Mouse (Mus musculus): ENCODE data around the gene Gtf2a1l. TPM values are rescaled to one million over a fixed set of nuclear protein-coding genes. Genes with fewer than 3 reads are reported as not detected.

The Gtf2a1l gene
- polyA plus RNA-seq, 1 experiment from 2014 or later: 0.39 TPM

- Histone ChIP-seq H3K27ac (no peak overlapping the region), H3K36me3 (peaks cover 8% of the 10 kb centered on the region), H3K9me3 (no peaks in the 10 kb centered on the region), H3K4me1 (no peaks in the 10 kb centered on the region), H3K27me3 (0 out of 2 replicates have a peak, but pooled peaks cover 4% of the 10 kb centered on the region), H3K9ac (no peak overlapping the region), H3K4me3 (no peak overlapping the region), H3K4me2 (no peak overlapping the region)
- 81% methylated on average over 4 of the region's 4 CpGs for WGBS
- no peak for ATAC-seq (ENCODE audit: insufficient number of reproducible peaks, insufficient read depth, low FRiP score, low TSS enrichment, low read depth)
Observed at GRCm38 (mm10) chr17:88653375-88653769, 15.1 kb upstream of the Gtf2a1l start.

GRCm38 (mm10) chr17:88658510-88658909 lies 9.9 kb upstream of the Gtf2a1l start:
- no peaks in the 10 kb centered on the region for H3K36me3 ChIP-seq
- H3K27me3 ChIP-seq: no peaks in the 10 kb centered on the region
- no peaks in the 10 kb centered on the region for H3K4me1 ChIP-seq
- no peak overlapping the region for H3K9ac ChIP-seq
- H3K4me2 ChIP-seq: no peak overlapping the region
- H3K9me3 ChIP-seq: no peaks in the 10 kb centered on the region
- H3K4me3 ChIP-seq: no peak overlapping the region
- H3K27ac ChIP-seq: no peak overlapping the region
- no peak for ATAC-seq (ENCODE audit: insufficient number of reproducible peaks, insufficient read depth, low FRiP score, low TSS enrichment, low read depth)
- WGBS: 80% methylated on average over 6 of the region's 6 CpGs

- 77% methylated on average over 2 of the region's 2 CpGs for WGBS
- no peak overlapping the region for H3K4me3 ChIP-seq
- no peak overlapping the region for H3K27ac ChIP-seq
- no peak overlapping the region for H3K4me2 ChIP-seq
- no peaks in the 10 kb centered on the region for H3K36me3 ChIP-seq
- H3K4me1 ChIP-seq: peaks cover 17% of the 10 kb centered on the region
- ATAC-seq (ENCODE audit: insufficient number of reproducible peaks, insufficient read depth, low FRiP score, low TSS enrichment, low read depth): no peak
- no peak overlapping the region for H3K9ac ChIP-seq
- H3K27me3 ChIP-seq: no peaks in the 10 kb centered on the region; the same call in 1 of the 2 replicates
- no peaks in the 10 kb centered on the region for H3K9me3 ChIP-seq
Observed at GRCm38 (mm10) chr17:88666076-88666475, 2.4 kb upstream of the Gtf2a1l start.

- H3K27ac ChIP-seq: no peak overlapping the region; the same call in 1 of the 2 replicates
- WGBS: 16% methylated on average over 2 of the region's 2 CpGs
- no peak for ATAC-seq (ENCODE audit: insufficient number of reproducible peaks, insufficient read depth, low FRiP score, low TSS enrichment, low read depth)
Observed at GRCm38 (mm10) chr17:88669921-88670320, 1.5 kb downstream of the Gtf2a1l start.

GRCm38 (mm10) chr17:88670800-88671199 lies 2.3 kb downstream of the Gtf2a1l start:
- Histone ChIP-seq H3K27ac (no peak overlapping the region), H3K9ac (no peak overlapping the region), H3K4me2 (no peak overlapping the region), H3K36me3 (no peaks in the 10 kb centered on the region), H3K9me3 (no peaks in the 10 kb centered on the region), H3K4me1 (peaks cover 17% of the 10 kb centered on the region), H3K4me3 (no peak overlapping the region), H3K27me3 (no peaks in the 10 kb centered on the region; the same call in 1 of the 2 replicates)
- ATAC-seq (ENCODE audit: insufficient number of reproducible peaks, insufficient read depth, low FRiP score, low TSS enrichment, low read depth): no peak
- 13% methylated on average over 4 of the region's 4 CpGs for WGBS

More at GRCm38 (mm10) chr17:88669921-88670320, 1.5 kb downstream of the Gtf2a1l start:
- Histone ChIP-seq H3K9me3 (no peaks in the 10 kb centered on the region), H3K9ac (no peak overlapping the region), H3K4me3 (no peak overlapping the region), H3K36me3 (no peaks in the 10 kb centered on the region), H3K27me3 (no peaks in the 10 kb centered on the region; the same call in 1 of the 2 replicates), H3K4me2 (no peak overlapping the region), H3K4me1 (peaks cover 17% of the 10 kb centered on the region)

- no peak overlapping the region for H3K27ac ChIP-seq
- ATAC-seq (ENCODE audit: insufficient number of reproducible peaks, insufficient read depth, low FRiP score, low TSS enrichment, low read depth): no peak
- no peaks in the 10 kb centered on the region for H3K9me3 ChIP-seq
- no peak overlapping the region for H3K4me3 ChIP-seq
- H3K4me2 ChIP-seq: no peak overlapping the region
- 90% methylated on average over 23 of the region's 23 CpGs for WGBS
- H3K36me3 ChIP-seq: no peaks in the 10 kb centered on the region
- no peak overlapping the region for H3K9ac ChIP-seq
- H3K4me1 ChIP-seq: peaks cover 3% of the 10 kb centered on the region
- H3K27me3 ChIP-seq: no peaks in the 10 kb centered on the region
Observed at GRCm38 (mm10) chr17:88675310-88676309, 7.2 kb downstream of the Gtf2a1l start.

GRCm38 (mm10) chr17:88688226-88688625 lies 19.8 kb downstream of the Gtf2a1l start:
- 57% methylated on average over 11 of the region's 11 CpGs for WGBS
- no peaks in the 10 kb centered on the region for H3K9me3 ChIP-seq
- H3K27ac ChIP-seq: no peak overlapping the region
- no peaks in the 10 kb centered on the region for H3K4me1 ChIP-seq
- H3K27me3 ChIP-seq: no peaks in the 10 kb centered on the region
- no peak overlapping the region for H3K4me3 ChIP-seq
- H3K9ac ChIP-seq: no peak overlapping the region
- no peak overlapping the region for H3K4me2 ChIP-seq
- no peaks in the 10 kb centered on the region for H3K36me3 ChIP-seq
- no peak for ATAC-seq (ENCODE audit: insufficient number of reproducible peaks, insufficient read depth, low FRiP score, low TSS enrichment, low read depth)

GRCm38 (mm10) chr17:88696656-88697333 lies 28.3 kb downstream of the Gtf2a1l start:
- H3K4me1 ChIP-seq: peaks cover 10% of the 10 kb centered on the region; the same call in 1 of the 2 replicates
- peak overlapping the region; percentile 37 for H3K4me2 ChIP-seq
- 33% methylated on average over 9 of the region's 9 CpGs for WGBS
- H3K27me3 ChIP-seq: 0 out of 2 replicates have a peak, but pooled peaks cover 5% of the 10 kb centered on the region
- no peak overlapping the region for H3K4me3 ChIP-seq
- H3K27ac ChIP-seq: peak overlapping the region; percentile 55; the same call in 1 of the 2 replicates
- H3K36me3 ChIP-seq: no peaks in the 10 kb centered on the region
- no peak overlapping the region for H3K9ac ChIP-seq
- peak; percentile 43; the same call in 1 of the 2 replicates for ATAC-seq (ENCODE audit: insufficient number of reproducible peaks, insufficient read depth, low FRiP score, low TSS enrichment, low read depth)
- no peaks in the 10 kb centered on the region for H3K9me3 ChIP-seq

GRCm38 (mm10) chr17:88700901-88701300 lies 32.4 kb downstream of the Gtf2a1l start:
- no peak for ATAC-seq (ENCODE audit: insufficient number of reproducible peaks, insufficient read depth, low FRiP score, low TSS enrichment, low read depth)
- no peak overlapping the region for H3K4me3 ChIP-seq
- peaks cover 10% of the 10 kb centered on the region; the same call in 1 of the 2 replicates for H3K4me1 ChIP-seq
- no peak overlapping the region for H3K4me2 ChIP-seq
- H3K27ac ChIP-seq: no peak overlapping the region
- no peaks in the 10 kb centered on the region for H3K36me3 ChIP-seq
- H3K9ac ChIP-seq: no peak overlapping the region
- no peaks in the 10 kb centered on the region for H3K9me3 ChIP-seq
- H3K27me3 ChIP-seq: no peaks in the 10 kb centered on the region

- Histone ChIP-seq H3K27me3 (no peaks in the 10 kb centered on the region), H3K4me2 (no peak overlapping the region), H3K4me3 (no peak overlapping the region), H3K4me1 (peaks cover under 1% of the 10 kb centered on the region; the same call in 1 of the 2 replicates), H3K27ac (no peak overlapping the region), H3K9ac (no peak overlapping the region), H3K9me3 (no peaks in the 10 kb centered on the region), H3K36me3 (no peaks in the 10 kb centered on the region)
- WGBS: 27% methylated on average over 6 of the region's 6 CpGs
- ATAC-seq (ENCODE audit: insufficient number of reproducible peaks, insufficient read depth, low FRiP score, low TSS enrichment, low read depth): no peak
Observed at GRCm38 (mm10) chr17:88702345-88702744, 33.9 kb downstream of the Gtf2a1l start.

GRCm38 (mm10) chr17:88703112-88703511 lies 34.7 kb downstream of the Gtf2a1l start:
- Histone ChIP-seq H3K27ac (no peak overlapping the region), H3K36me3 (no peaks in the 10 kb centered on the region), H3K4me1 (no peaks in the 10 kb centered on the region; the same call in 1 of the 2 replicates), H3K9ac (no peak overlapping the region), H3K4me2 (no peak overlapping the region), H3K4me3 (no peak overlapping the region), H3K27me3 (no peaks in the 10 kb centered on the region), H3K9me3 (no peaks in the 10 kb centered on the region)
- no peak for ATAC-seq (ENCODE audit: insufficient number of reproducible peaks, insufficient read depth, low FRiP score, low TSS enrichment, low read depth)
- WGBS: 43% methylated on average over 4 of the region's 4 CpGs

Measured in embryonic facial prominence, embryonic 13.5 days (tissue).